8 mouse cellular contexts compared by ENCODE assay signal in the genomic region with DNA sequence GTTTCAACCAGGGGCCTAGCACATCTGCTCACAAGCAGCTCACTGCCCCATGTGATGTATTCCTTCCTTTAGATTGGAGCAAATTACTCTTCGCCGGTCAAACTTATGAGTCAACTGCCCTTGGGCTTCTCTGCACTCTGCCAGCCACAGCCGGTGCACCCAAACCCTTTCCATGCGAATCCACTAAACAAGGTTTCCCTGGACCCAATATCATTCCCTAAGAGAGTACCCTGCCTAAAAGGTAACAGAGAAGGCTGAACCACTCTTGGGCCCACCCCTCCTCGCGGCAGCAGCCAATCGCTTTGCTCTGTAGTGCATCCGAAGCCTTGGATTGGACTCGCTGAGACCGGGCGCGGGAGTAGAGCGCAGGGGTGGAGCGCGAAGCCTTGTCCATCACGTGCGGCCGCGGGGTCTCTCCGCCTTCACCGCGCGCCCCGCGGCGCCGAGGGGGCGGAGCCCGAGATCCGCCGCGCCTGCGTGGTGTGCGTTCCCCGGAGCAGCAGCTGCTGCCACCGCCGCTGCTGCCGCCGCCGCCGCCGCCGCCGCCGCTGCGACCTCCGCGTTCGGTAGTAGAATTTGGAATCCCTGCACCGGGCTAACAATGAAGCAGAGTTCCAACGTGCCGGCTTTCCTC. TPM values are rescaled to one million over a fixed set of nuclear protein-coding genes. Genes with fewer than 3 reads are reported as not detected.
DNase-seq lines count a peak whose midpoint lies in the region; ATAC-seq lines count a peak whose summit lies in the region.

A gene (plus strand): TSS at position 478 of the 634 bp plus-strand sequence.

- peak within 1 kb of the TSS; percentile 97 for H3K9ac ChIP-seq in hindbrain, embryonic 16.5 days (ENCODE audit: low read depth, low read length)

- H3K4me1 ChIP-seq in hindbrain, embryonic 16.5 days (ENCODE audit: control insufficient read depth, insufficient read depth, low read depth, low read length), result peaks cover 9% of the 10 kb centered on the region

- H3K9me3 ChIP-seq in hindbrain, embryonic 16.5 days (ENCODE audit: control insufficient read depth, low read length), result no peaks in the 10 kb centered on the region

- WGBS in hindbrain, embryonic 16.5 days, result 1% methylated on average over 29 of the region's 52 CpGs
- WGBS in macrophage (ENCODE audit: missing documents), result 2% methylated on average over 52 of the region's 52 CpGs

- H3K27me3 ChIP-seq in hindbrain, embryonic 16.5 days (replicated peaks; ENCODE audit: control insufficient read depth, insufficient read depth, low read length), result no peaks in the 10 kb centered on the region

- peak; percentile 90 for DNase-seq in WW6 (ENCODE audit: low read depth, low spot score)
- peak; percentile 89 to 95 for DNase-seq in cerebellum, postnatal 4 days (ENCODE audit: low spot score in 2 of 2)
- DNase-seq in gastrocnemius, adult 18-20 months (ENCODE audit: low spot score), result peak; percentile 96
- DNase-seq in left cerebral cortex, adult 18-20 months (ENCODE audit: low spot score in 2 of 2), result peak; percentile 94 to 98
- DNase-seq in right cerebral cortex, adult 18-20 months, result peak; percentile 99
- DNase-seq in urinary bladder, postnatal 10 days (ENCODE audit: low spot score), result peak; percentile 67

- ATAC-seq in hindbrain, embryonic 16.5 days, result peak; percentile 99

- H3K79me2 ChIP-seq in macrophage (ENCODE audit: inconsistent target), result peaks cover 42% of the 10 kb centered on the region

- peak within 1 kb of the TSS; percentile 98 for H3K27ac ChIP-seq in hindbrain, embryonic 16.5 days (ENCODE audit: low read depth, low read length)
- H3K27ac ChIP-seq in macrophage, result peak within 1 kb of the TSS; percentile 31; the same call in 1 of the 2 replicates

- H3K4me3 ChIP-seq in hindbrain, embryonic 16.5 days (ENCODE audit: low read length), result peak within 1 kb of the TSS; percentile 90
- peak within 1 kb of the TSS; percentile 38 for H3K4me3 ChIP-seq in macrophage (ENCODE audit: inconsistent target)

- peak within 1 kb of the TSS; percentile 64 for H3K4me2 ChIP-seq in hindbrain, embryonic 16.5 days (ENCODE audit: low read length)

- H3K36me3 ChIP-seq in hindbrain, embryonic 16.5 days (ENCODE audit: control insufficient read depth, insufficient read depth, low read length), result no peaks in the 10 kb centered on the region
- H3K36me3 ChIP-seq in macrophage (ENCODE audit: inconsistent target), result no peaks in the 10 kb centered on the region

RNA-seq across cellular contexts. Expression of the gene that starts here (rescaled TPM):
- 10 to 100 TPM; 18.1 to 23.6 TPM for total RNA-seq in gastrocnemius, adult 18-20 months (2021)
- polyA plus RNA-seq in hindbrain, embryonic 16.5 days (2015; fragmentation: Nextera tagmentation; extraction: Ambion mirVana), result 35.6 and 43.2 TPM in 2 replicates
- 10 to 100 TPM; 27.3 to 30.4 TPM for total RNA-seq in left cerebral cortex, adult 18-20 months (2021)
- 10 to 100 TPM; 13.1 to 48.0 (median 30.7) TPM for total RNA-seq in macrophage (2018; cell fraction: chromatin; rRNA removed)
- 10 to 100 TPM in 16 of 26 experiments, 1 to 10 TPM in 10; 7.7 to 12.9 (median 10.6) TPM for total RNA-seq in macrophage (2018; cell fraction: cytosol; rRNA removed)
- total RNA-seq in macrophage (2018; cell fraction: nucleus; rRNA removed), result 10 to 100 TPM in 23 of 26 experiments, 1 to 10 TPM in 3; 7.3 to 37.3 (median 21.4) TPM
- polyA plus RNA-seq in macrophage (2018), result 9.2 to 13.6 TPM (median 11.9 TPM) in 3 replicates

Comparison
In these comparisons a context has a peak if more than half of its experiments do, and no peak if none do; other contexts are left out.
1. Peak in every context shown above with its lines: DNase-seq, ATAC-seq, H3K4me3 ChIP-seq and H3K27ac ChIP-seq.